Mouse (Mus musculus) hindbrain, embryonic 14.5 days (tissue): ENCODE results near the gene Fam20a. TPM values are rescaled to one million over a fixed set of nuclear protein-coding genes. Genes with fewer than 3 reads are reported as not detected.

Experiments
- ATAC-seq: fragments of 200-750 bp; cut with Nextera tagmentation; 2 replicates; pipeline ENCODE4 v1.8.0; 2017; ENCODE audit warnings: moderate number of reproducible peaks, mild to moderate bottlenecking, moderate TSS enrichment, moderate library complexity; ENCODE audit not compliant: low FRiP score
- DNase-seq: peaks from one replicate; pipeline ENCODE4 v3.0.0-alpha.2; 2015; ENCODE audit warnings: low spot score
- H3K27ac ChIP-seq: fragments of 300-500 bp; sonication (generic); 2 replicates; pipeline ENCODE4 v1.5.1; 2014; ENCODE audit warnings: mild to moderate bottlenecking, moderate library complexity
- H3K27me3 ChIP-seq: fragments of 300-500 bp; sonication (generic); 2 replicates; pipeline ENCODE4 v1.6.1; 2014; ENCODE audit warnings: mild to moderate bottlenecking, low read length, mixed read lengths; ENCODE audit not compliant: control insufficient read depth, insufficient read depth
- H3K36me3 ChIP-seq: fragments of 300-500 bp; sonication (generic); replicated peaks from 2 replicates; pipeline ENCODE4 v1.6.1; 2014; ENCODE audit not compliant: control insufficient read depth, insufficient read depth
- H3K4me1 ChIP-seq: fragments of 300-500 bp; sonication (generic); replicated peaks from 2 replicates; pipeline ENCODE4 v1.6.1; 2014; ENCODE audit warnings: antibody characterized with exemption, low read length, mixed read lengths; ENCODE audit not compliant: control insufficient read depth, insufficient read depth
- H3K4me2 ChIP-seq: fragments of 300-500 bp; sonication (generic); replicated peaks from 2 replicates; pipeline ENCODE4 v1.6.1; 2014; ENCODE audit warnings: mild to moderate bottlenecking, moderate library complexity
- H3K4me3 ChIP-seq: fragments of 300-500 bp; sonication (generic); replicated peaks from 2 replicates; pipeline ENCODE4 v1.5.1; 2014; ENCODE audit warnings: mild to moderate bottlenecking, low read length
- H3K9ac ChIP-seq: fragments of 300-500 bp; sonication (generic); 2 replicates; pipeline ENCODE4 v1.6.1; 2014
- H3K9me3 ChIP-seq: fragments of 300-500 bp; sonication (generic); 2 replicates; pipeline ENCODE4 v1.6.1; 2016; ENCODE audit warnings: low read length; ENCODE audit not compliant: control insufficient read depth
- WGBS: fragments of 180-500 bp; shearing (Covaris S2); extraction: QIAGEN DNeasy Blood & Tissue Kit; methylation state at CpG from one replicate; pipeline ENCODE4 v1.1.7; 2014; 5-methylcytosine and 5-hydroxymethylcytosine counted together
- polyA plus RNA-seq: library from polyadenylated mRNA; unstranded; fragments of >200 nt; fragmentation: Nextera tagmentation; extraction: Ambion mirVana; gene quantifications from 2 replicates; pipeline ENCODE4 v1.2.1, GENCODE M21; 2014

Gene Fam20a
- polyA plus RNA-seq, 1 experiment from 2014 or later: 5.0 TPM

DNA sequence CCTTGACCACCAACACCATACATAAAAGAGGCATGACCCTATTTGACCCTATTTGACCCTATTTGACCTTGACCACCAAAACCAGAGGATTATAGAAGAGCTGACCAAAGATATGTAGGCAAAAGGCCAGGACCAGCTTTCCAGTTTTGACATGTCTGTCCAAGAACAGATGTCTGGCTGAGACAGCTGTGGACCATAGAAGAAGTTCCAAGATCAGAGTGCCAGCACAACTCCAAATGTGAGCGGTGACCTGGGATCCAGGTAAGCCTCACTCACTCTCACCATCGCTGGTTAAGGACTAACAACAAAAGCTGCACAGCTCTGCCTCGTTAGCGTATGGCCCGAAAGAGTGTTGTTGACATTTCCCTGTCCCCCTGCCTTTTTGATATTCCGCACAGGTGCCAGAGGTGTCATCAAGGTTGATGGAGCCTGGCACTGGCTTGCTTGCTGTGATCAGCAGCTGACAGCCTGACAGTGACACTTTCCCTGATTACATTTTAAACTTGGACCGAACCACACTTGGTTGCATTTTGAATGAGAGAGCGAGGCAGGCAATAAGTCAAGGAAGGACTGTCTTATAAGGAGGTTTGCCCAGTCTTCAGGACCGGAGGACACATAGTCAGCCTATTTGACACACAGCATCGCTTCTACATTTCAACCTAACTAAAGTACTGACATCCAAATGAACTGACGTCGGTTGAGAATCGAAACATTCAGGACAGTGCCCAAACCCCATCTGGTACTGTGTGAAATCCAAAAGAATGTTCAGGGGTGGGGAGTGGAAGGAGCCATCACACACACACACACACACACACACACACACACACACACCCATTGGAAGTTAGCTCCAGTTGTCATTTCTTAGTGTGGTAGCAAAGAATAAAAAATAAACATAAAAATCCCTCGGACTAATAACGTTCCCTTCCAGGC, 3.8 kb downstream of the Fam20a start:
- 87% methylated on average over 15 of the region's 15 CpGs for WGBS
- H3K9me3 ChIP-seq: no peaks in the 10 kb centered on the region

DNA sequence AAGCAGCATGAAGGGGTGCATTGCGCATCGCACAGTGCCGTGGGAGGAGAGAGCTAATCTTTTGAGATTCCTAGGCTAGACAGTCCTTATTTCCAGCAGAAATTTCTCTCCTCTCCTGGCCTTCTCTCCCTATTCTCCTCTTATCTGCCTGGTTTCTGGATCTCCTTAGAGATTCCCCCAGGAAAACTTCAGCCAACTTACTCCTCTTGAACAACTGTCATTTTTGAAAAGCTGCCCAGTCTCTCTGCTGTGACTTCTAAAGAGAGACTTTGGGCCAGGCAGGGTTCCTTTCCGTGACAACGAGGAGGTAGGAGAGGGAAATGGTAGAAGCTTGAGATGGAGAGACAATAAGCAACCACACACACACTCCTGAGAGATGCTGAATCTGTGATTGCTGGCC, 4.6 kb downstream of the Fam20a start:
- no peaks in the 10 kb centered on the region for H3K36me3 ChIP-seq
- H3K9ac ChIP-seq: no peak overlapping the region
- no peak overlapping the region for H3K4me2 ChIP-seq
- no peak overlapping the region for H3K4me3 ChIP-seq
- ATAC-seq: no peak
- no peaks in the 10 kb centered on the region for H3K9me3 ChIP-seq
- H3K4me1 ChIP-seq: peaks cover 14% of the 10 kb centered on the region; the same call in 1 of the 2 replicates
- WGBS: 81% methylated on average over 5 of the region's 5 CpGs
- H3K27ac ChIP-seq: no peak overlapping the region
- no peak for DNase-seq
- H3K27me3 ChIP-seq: peaks cover under 1% of the 10 kb centered on the region; the same call in 1 of the 2 replicates

More for the DNA sequence above, 3.8 kb downstream of the Fam20a start:
- DNase-seq (no peak), ATAC-seq (no peak)
- Histone ChIP-seq H3K9ac (no peak overlapping the region), H3K4me1 (peaks cover 14% of the 10 kb centered on the region; the same call in 1 of the 2 replicates), H3K36me3 (no peaks in the 10 kb centered on the region), H3K4me2 (no peak overlapping the region), H3K27me3 (peaks cover 5% of the 10 kb centered on the region; the same call in 1 of the 2 replicates), H3K27ac (no peak overlapping the region), H3K4me3 (no peak overlapping the region)

DNA sequence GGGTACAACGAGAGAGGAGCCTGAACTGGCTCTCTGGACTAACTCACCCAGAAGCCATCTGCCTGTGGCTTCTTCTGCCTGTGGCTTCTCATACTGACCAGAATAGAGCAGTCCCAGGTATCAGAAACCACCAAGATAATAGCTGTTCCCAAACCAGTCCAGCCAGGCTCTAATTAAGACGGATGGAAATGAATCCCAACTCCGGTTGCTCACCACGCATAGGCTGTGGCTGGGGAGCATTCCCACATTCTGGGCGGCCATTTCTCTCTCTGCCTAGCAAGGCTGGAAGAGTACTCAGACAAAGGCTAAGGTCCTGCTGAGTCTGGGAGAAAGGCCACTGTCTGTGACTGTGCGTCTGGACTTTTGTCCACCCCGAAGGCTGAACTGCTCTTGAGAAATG, 5.1 kb downstream of the Fam20a start:
- H3K9ac ChIP-seq: no peak overlapping the region
- no peaks in the 10 kb centered on the region for H3K9me3 ChIP-seq
- no peak overlapping the region for H3K4me3 ChIP-seq
- H3K27me3 ChIP-seq: no peaks in the 10 kb centered on the region; the same call in 1 of the 2 replicates
- DNase-seq: no peak
- H3K27ac ChIP-seq: no peak overlapping the region
- ATAC-seq: no peak
- H3K4me1 ChIP-seq: peaks cover 10% of the 10 kb centered on the region; the same call in 1 of the 2 replicates
- H3K36me3 ChIP-seq: no peaks in the 10 kb centered on the region
- no peak overlapping the region for H3K4me2 ChIP-seq
- 66% methylated on average over 7 of the region's 7 CpGs for WGBS

DNA sequence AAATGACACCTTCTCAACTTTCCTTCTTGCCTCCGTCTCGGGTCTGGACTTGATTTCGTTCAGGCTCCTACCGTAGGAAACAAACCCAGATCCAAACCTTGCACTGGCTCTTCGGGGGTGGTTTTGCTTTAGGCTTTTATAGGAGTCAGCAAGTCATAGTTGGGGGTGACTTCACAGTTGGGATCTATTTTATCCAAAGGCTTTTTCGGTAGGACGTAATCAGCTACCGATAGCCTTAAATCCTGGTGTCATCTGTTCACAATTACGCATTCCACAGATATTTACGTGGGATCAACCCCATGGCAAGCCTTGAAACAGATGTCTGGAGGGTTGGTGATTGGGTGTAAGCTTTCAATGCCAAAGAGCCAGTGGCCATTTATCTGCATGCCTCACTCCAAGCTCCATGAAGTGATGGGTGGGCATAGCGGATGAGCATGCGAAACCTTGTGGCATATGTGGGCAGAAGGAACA, 6.7 kb downstream of the Fam20a start:
- Histone ChIP-seq H3K4me2 (no peak overlapping the region), H3K4me1 (no peaks in the 10 kb centered on the region; the same call in 1 of the 2 replicates), H3K36me3 (no peaks in the 10 kb centered on the region), H3K9ac (no peak overlapping the region), H3K27ac (no peak overlapping the region), H3K9me3 (no peaks in the 10 kb centered on the region), H3K4me3 (no peak overlapping the region), H3K27me3 (no peaks in the 10 kb centered on the region)
- DNase-seq (no peak), ATAC-seq (no peak)
- WGBS: 91% methylated on average over 12 of the region's 12 CpGs

DNA sequence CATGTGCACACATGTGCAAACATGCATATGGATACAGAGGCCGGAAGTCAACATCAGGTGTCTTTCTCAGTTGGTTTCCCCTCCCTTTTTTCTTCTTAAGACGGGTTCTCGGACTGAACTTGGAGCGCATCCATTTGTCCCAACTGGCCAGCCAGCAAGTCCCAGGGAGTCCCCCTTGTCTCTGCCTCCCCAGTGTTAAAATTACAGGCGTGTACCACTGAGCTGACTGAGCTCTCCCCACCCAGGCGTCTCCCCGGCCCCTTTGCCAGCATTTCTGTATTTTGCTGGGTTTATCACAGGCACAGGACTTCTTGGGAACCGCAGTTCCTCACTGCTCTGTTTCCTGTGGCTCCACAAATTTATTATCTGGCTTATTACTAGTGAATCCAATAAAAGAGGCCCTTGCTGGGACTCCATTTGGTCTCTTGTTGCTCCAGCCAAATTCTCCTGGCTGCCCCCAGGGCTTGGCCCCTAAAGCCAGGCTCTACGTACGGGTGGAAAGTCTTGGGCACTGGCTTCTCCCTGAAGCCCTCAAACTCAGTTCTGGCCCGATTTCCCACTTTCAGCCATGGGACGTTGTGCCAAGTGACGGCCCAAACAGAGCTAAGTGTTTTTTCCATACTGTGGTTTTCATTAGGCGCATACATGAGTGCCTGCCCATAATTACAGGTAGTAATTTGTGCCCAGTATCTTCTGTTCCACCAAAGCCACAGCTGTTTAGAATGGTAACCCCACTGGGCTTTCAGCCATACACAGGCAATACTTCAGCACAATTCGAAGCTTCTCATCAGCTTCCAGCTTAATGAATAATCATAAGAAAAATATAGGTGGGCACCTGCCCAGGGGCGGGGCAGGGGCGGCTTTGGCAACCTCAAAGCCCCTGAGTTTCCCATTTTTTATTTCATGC, 7.5 kb downstream of the Fam20a start:
- 83% methylated on average over 17 of the region's 17 CpGs for WGBS
- Histone ChIP-seq H3K27ac (no peak overlapping the region), H3K4me2 (no peak overlapping the region), H3K27me3 (no peaks in the 10 kb centered on the region), H3K9me3 (no peaks in the 10 kb centered on the region), H3K9ac (no peak overlapping the region), H3K4me3 (no peak overlapping the region), H3K36me3 (no peaks in the 10 kb centered on the region), H3K4me1 (no peaks in the 10 kb centered on the region; the same call in 1 of the 2 replicates)
- no peak for DNase-seq
- no peak for ATAC-seq

DNA sequence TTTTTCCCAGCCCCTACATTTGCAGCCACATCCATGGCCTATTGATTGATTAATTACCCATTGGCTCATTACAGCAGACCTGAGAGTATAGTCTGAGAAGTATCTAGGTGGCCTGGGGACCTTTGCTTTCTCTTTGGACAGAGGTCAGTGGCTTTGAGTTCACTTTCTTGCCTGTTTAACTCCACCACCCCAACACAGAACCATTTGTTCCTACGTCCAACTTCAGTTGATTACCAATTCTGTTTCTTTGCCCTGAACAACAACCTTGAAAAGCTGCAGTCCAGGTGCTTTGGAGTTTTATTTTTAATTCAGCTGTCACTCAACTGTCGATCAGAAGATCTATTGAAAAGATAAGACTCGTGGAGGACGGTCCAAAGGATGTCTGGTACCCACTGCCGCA, 12.6 kb downstream of the Fam20a start:
- Histone ChIP-seq H3K9ac (no peak overlapping the region), H3K4me1 (peaks cover 6% of the 10 kb centered on the region), H3K36me3 (no peaks in the 10 kb centered on the region), H3K27me3 (no peaks in the 10 kb centered on the region), H3K4me2 (no peak overlapping the region), H3K27ac (no peak overlapping the region), H3K4me3 (no peak overlapping the region), H3K9me3 (no peaks in the 10 kb centered on the region)
- ATAC-seq: no peak
- no peak for DNase-seq
- 85% methylated on average over 5 of the region's 5 CpGs for WGBS

DNA sequence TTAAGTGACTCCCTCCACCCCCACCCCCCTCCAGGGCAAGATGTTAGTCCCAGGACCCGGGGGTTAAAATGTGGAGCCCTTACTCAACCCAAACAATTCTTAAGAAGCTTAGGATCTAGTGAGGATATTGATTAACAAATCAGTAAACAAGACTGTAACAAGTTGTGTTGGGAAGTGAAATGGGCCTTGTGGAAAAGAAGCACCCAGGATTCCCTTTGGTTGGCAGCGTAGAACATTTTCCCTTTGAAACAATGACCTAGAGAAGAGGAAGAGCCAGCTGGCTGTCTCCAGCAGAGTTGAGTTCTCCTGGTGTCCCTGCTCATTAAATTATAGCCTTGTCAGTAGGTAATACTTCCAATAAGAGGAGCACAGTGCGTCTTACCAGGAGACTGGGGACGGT, 13.3 kb downstream of the Fam20a start:
- Histone ChIP-seq H3K4me1 (peaks cover 6% of the 10 kb centered on the region), H3K27me3 (no peaks in the 10 kb centered on the region), H3K36me3 (no peaks in the 10 kb centered on the region), H3K27ac (no peak overlapping the region), H3K9ac (no peak overlapping the region), H3K4me2 (no peak overlapping the region), H3K4me3 (no peak overlapping the region), H3K9me3 (no peaks in the 10 kb centered on the region)
- DNase-seq: no peak
- ATAC-seq: no peak
- WGBS: 89% methylated on average over 4 of the region's 4 CpGs

DNA sequence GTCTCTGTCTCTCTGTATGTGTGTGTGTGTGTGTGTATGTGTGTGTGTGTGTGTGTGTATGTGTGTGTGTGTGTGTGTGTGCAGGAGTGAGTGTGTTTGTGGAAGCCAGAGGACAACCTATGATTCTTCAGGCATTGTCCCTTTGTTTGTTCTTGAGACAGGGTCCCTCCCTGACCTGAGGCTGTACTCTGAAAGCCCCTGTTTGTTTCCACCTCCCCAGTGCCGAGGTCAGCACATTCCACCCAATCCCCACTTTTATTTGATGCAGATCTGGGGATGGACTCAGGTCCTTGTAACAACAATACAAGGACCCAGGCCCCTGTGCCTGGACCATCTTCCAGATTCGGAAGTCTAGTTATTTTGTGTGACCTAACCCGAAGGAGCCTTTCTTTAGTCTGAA, 14.6 kb downstream of the Fam20a start:
- H3K27ac ChIP-seq: no peak overlapping the region
- ATAC-seq (no peak), DNase-seq (no peak)
- H3K4me1 ChIP-seq: peaks cover 7% of the 10 kb centered on the region
- no peaks in the 10 kb centered on the region for H3K36me3 ChIP-seq
- 78% methylated on average over 3 of the region's 3 CpGs for WGBS
- H3K9me3 ChIP-seq: no peaks in the 10 kb centered on the region
- H3K4me2 ChIP-seq: no peak overlapping the region
- H3K4me3 ChIP-seq: no peak overlapping the region
- no peaks in the 10 kb centered on the region for H3K27me3 ChIP-seq
- no peak overlapping the region for H3K9ac ChIP-seq

DNA sequence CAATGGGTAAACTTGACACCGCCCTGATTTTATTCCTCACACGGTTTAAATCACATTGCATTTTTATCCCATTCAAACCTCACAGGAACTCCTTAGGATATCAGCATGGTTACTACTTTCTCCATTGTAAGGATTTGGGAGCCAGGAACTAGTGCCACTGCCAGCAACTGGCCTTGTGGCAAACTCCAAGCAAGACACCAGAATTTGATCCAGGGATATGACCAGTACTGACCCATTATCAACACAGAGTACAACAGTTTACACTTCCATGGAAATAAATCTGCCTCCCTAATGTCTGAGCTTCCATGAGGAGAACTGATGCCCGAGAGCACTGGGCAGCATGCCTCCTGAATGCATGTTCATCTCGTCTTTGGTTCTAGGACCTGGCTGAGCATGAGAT, 15.5 kb downstream of the Fam20a start:
- H3K4me1 ChIP-seq: peaks cover 9% of the 10 kb centered on the region
- H3K9ac ChIP-seq: no peak overlapping the region
- ATAC-seq (no peak), DNase-seq (no peak)
- no peak overlapping the region for H3K4me2 ChIP-seq
- H3K27ac ChIP-seq: no peak overlapping the region
- H3K4me3 ChIP-seq: no peak overlapping the region
- no peaks in the 10 kb centered on the region for H3K27me3 ChIP-seq
- no peaks in the 10 kb centered on the region for H3K9me3 ChIP-seq
- WGBS: 88% methylated on average over 4 of the region's 4 CpGs
- H3K36me3 ChIP-seq: no peaks in the 10 kb centered on the region
